Comparison of ENCODE assay signal across 9 mouse cellular contexts in the genomic region with DNA sequence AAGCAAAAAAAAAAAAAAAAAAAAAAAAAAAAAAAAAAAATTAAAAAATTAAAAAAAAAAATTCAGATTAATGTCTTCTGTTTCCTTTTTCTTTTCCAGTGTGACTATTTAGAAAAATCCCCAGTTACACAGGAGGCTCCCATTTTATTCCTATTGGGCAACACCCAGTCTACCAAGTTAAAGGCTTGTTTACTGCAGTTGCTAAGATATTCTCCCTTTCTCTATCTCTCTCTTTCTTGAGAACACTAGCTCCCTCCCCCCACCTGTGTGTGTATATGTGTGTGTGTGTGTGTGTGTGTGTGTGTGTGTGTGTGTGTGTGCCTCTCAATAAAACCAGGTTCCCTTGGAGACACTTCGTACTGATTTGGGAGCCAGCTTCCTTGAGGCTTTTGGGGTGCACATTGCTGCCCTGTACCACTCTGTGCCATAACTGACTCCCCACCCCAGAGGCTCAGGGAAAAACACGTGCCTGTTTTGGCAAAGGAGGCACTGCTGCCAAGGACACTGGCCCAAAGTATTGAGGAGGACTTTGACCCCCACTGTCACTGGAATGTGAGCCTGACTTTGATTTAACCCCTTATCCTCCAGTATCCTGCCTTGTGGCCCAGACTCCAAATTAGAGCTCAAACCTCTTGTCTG. TPM values are rescaled to one million over a fixed set of nuclear protein-coding genes. Genes with fewer than 3 reads are reported as not detected.
DNase-seq lines count a peak whose midpoint lies in the region; ATAC-seq and TF ChIP-seq lines count a peak whose summit lies in the region.
"Had no signal": no experiment of that assay in that cellular context is flagged by ENCODE, and none has a peak within 500 bp of the region (broad histone marks: within the 10 kb centered on the region; RNA-seq: fewer than 3 reads in every experiment).

No protein-coding gene starts in this region.

- 15% methylated on average over 2 of the region's 2 CpGs for WGBS in forebrain, postnatal 0 days
- 18% methylated on average over 2 of the region's 2 CpGs for WGBS in forebrain, embryonic 15.5 days
- 17% methylated on average over 2 of the region's 2 CpGs for WGBS in intestine, embryonic 15.5 days
- 16% methylated on average over 2 of the region's 2 CpGs for WGBS in midbrain, embryonic 14.5 days

- H3K27ac ChIP-seq in forebrain, postnatal 0 days (ENCODE audit: low read depth, low read length) = no peak overlapping the region
- H3K27ac ChIP-seq in forebrain, embryonic 15.5 days (replicated peaks) = no peak overlapping the region
- H3K27ac ChIP-seq in intestine, embryonic 15.5 days = no peak overlapping the region
- H3K27ac ChIP-seq in midbrain, embryonic 14.5 days (replicated peaks; ENCODE audit: low read depth, low read length) = no peak overlapping the region
- H3K27ac ChIP-seq: limb, embryonic 13.5 days had no signal

- no peaks in the 10 kb centered on the region for H3K27me3 ChIP-seq in forebrain, postnatal 0 days (ENCODE audit: insufficient read depth, low read length)
- H3K27me3 ChIP-seq in forebrain, embryonic 15.5 days = no peaks in the 10 kb centered on the region
- H3K27me3 ChIP-seq in intestine, embryonic 15.5 days (replicated peaks) = no peaks in the 10 kb centered on the region
- no peaks in the 10 kb centered on the region for H3K27me3 ChIP-seq in midbrain, embryonic 14.5 days (ENCODE audit: control insufficient read depth, insufficient read depth, low read length)
- H3K27me3 ChIP-seq: limb, embryonic 13.5 days had no signal

- no peaks in the 10 kb centered on the region for H3K36me3 ChIP-seq in forebrain, postnatal 0 days (ENCODE audit: insufficient read depth)
- no peaks in the 10 kb centered on the region for H3K36me3 ChIP-seq in forebrain, embryonic 15.5 days
- no peaks in the 10 kb centered on the region for H3K36me3 ChIP-seq in intestine, embryonic 15.5 days
- no peaks in the 10 kb centered on the region for H3K36me3 ChIP-seq in midbrain, embryonic 14.5 days (ENCODE audit: control insufficient read depth, insufficient read depth, low read length)
- H3K36me3 ChIP-seq: limb, embryonic 13.5 days had no signal

- H3K4me1 ChIP-seq in forebrain, postnatal 0 days (ENCODE audit: insufficient read depth) = no peaks in the 10 kb centered on the region
- peaks cover 25% of the 10 kb centered on the region for H3K4me1 ChIP-seq in forebrain, embryonic 15.5 days
- peaks cover 3% of the 10 kb centered on the region; the same call in 1 of the 2 replicates for H3K4me1 ChIP-seq in intestine, embryonic 15.5 days (replicated peaks)
- peaks cover 18% of the 10 kb centered on the region for H3K4me1 ChIP-seq in midbrain, embryonic 14.5 days (ENCODE audit: control insufficient read depth, insufficient read depth, low read length)

- peak; percentile 17 for DNase-seq in forebrain, postnatal 0 days
- DNase-seq in adrenal gland, postnatal 10 days = peak; percentile 63
- peak; percentile 40 for DNase-seq in midbrain, embryonic 14.5 days
- no peak for DNase-seq in gastrocnemius, postnatal 25 days

- H3K9me3 ChIP-seq in forebrain, postnatal 0 days (ENCODE audit: low read length) = no peaks in the 10 kb centered on the region
- no peaks in the 10 kb centered on the region for H3K9me3 ChIP-seq in forebrain, embryonic 15.5 days
- H3K9me3 ChIP-seq in intestine, embryonic 15.5 days = no peaks in the 10 kb centered on the region
- no peaks in the 10 kb centered on the region for H3K9me3 ChIP-seq in midbrain, embryonic 14.5 days (ENCODE audit: control insufficient read depth, low read length)
- H3K9me3 ChIP-seq: limb, embryonic 13.5 days had no signal

- no peak for TF ChIP-seq CTCF in forebrain, postnatal 0 days (IDR thresholded peaks at IDR 0.05; ENCODE audit: low read depth)

- H3K4me2 ChIP-seq in forebrain, postnatal 0 days (ENCODE audit: low read depth) = no peak overlapping the region
- no peak overlapping the region for H3K4me2 ChIP-seq in forebrain, embryonic 15.5 days (replicated peaks)
- no peak overlapping the region for H3K4me2 ChIP-seq in intestine, embryonic 15.5 days (replicated peaks)
- H3K4me2 ChIP-seq in midbrain, embryonic 14.5 days (ENCODE audit: low read length) = no peak overlapping the region
- H3K4me2 ChIP-seq: limb, embryonic 13.5 days had no signal

- no peak for ATAC-seq in forebrain, postnatal 0 days
- no peak for ATAC-seq in forebrain, embryonic 15.5 days (replicated peaks)
- ATAC-seq in intestine, embryonic 15.5 days = peak; percentile 87
- ATAC-seq in midbrain, embryonic 14.5 days (ENCODE audit: low FRiP score, low TSS enrichment) = peak; percentile 17; the same call in 1 of the 2 replicates
- no peak; the same call in 1 of the 2 replicates for ATAC-seq in frontal cortex, adult (ENCODE audit: low TSS enrichment)
- no peak for ATAC-seq in megakaryocyte progenitor cell, adult 5-6 weeks (replicated peaks; ENCODE audit: poor library complexity)

- no peak overlapping the region for H3K4me3 ChIP-seq in forebrain, postnatal 0 days (ENCODE audit: low read depth, low read length)
- no peak overlapping the region for H3K4me3 ChIP-seq in forebrain, embryonic 15.5 days
- H3K4me3 ChIP-seq in intestine, embryonic 15.5 days (replicated peaks) = no peak overlapping the region
- no peak overlapping the region for H3K4me3 ChIP-seq in midbrain, embryonic 14.5 days (replicated peaks; ENCODE audit: low read depth, low read length)
- H3K4me3 ChIP-seq: limb, embryonic 13.5 days had no signal

- H3K9ac ChIP-seq in forebrain, postnatal 0 days = no peak overlapping the region
- H3K9ac ChIP-seq in forebrain, embryonic 15.5 days (replicated peaks) = no peak overlapping the region
- H3K9ac ChIP-seq in intestine, embryonic 15.5 days = no peak overlapping the region
- H3K9ac ChIP-seq in midbrain, embryonic 14.5 days (replicated peaks; ENCODE audit: low read length) = no peak overlapping the region
- H3K9ac ChIP-seq: limb, embryonic 13.5 days had no signal

RNA-seq across cellular contexts. Expression of gene Anapc15-ps, which starts 50.3 kb away (rescaled TPM):
- not detected in 2 replicates for total RNA-seq in forebrain, postnatal 0 days (2014; rRNA removed)
- 0.55 TPM in 1 of 2 replicates, not detected in the other for polyA plus RNA-seq in forebrain, postnatal 0 days (2015; fragmentation: Nextera tagmentation; extraction: Ambion mirVana)
- polyA plus RNA-seq in forebrain, embryonic 15.5 days (2015; fragmentation: Nextera tagmentation; extraction: Ambion mirVana) = not detected in 2 replicates
- not detected for total RNA-seq in adrenal gland, postnatal 10 days (2021)
- not detected in 2 replicates for polyA plus RNA-seq in intestine, embryonic 15.5 days (2015; fragmentation: Nextera tagmentation; extraction: Ambion mirVana)
- polyA plus RNA-seq in midbrain, embryonic 14.5 days (2014; fragmentation: Nextera tagmentation; extraction: Ambion mirVana) = not detected in 2 replicates
- total RNA-seq in gastrocnemius, postnatal 25 days (2021) = not detected
- 0.46 TPM in 1 of 2 replicates, not detected in the other for total RNA-seq in megakaryocyte progenitor cell, adult 5-6 weeks (2015)
- total RNA-seq in megakaryocyte progenitor cell, adult 5-6 weeks (2017) = 0.75 and 1.7 TPM in 2 replicates

RNA-seq across cellular contexts. Expression of gene Nudt4, which starts 59.1 kb away (rescaled TPM):
- 87.6 and 110 TPM in 2 replicates for total RNA-seq in forebrain, postnatal 0 days (2014; rRNA removed)
- 71.2 and 81.5 TPM in 2 replicates for polyA plus RNA-seq in forebrain, postnatal 0 days (2015; fragmentation: Nextera tagmentation; extraction: Ambion mirVana)
- polyA plus RNA-seq in forebrain, embryonic 15.5 days (2015; fragmentation: Nextera tagmentation; extraction: Ambion mirVana) = 74.7 and 79.2 TPM in 2 replicates
- 100 to 1,000 TPM; 106 to 108 TPM for total RNA-seq in adrenal gland, postnatal 10 days (2021)
- polyA plus RNA-seq in intestine, embryonic 15.5 days (2015; fragmentation: Nextera tagmentation; extraction: Ambion mirVana) = 59.6 and 62.7 TPM in 2 replicates
- 64.9 and 80.0 TPM in 2 replicates for polyA plus RNA-seq in midbrain, embryonic 14.5 days (2014; fragmentation: Nextera tagmentation; extraction: Ambion mirVana)
- 100 to 1,000 TPM; 179 to 274 TPM for total RNA-seq in gastrocnemius, postnatal 25 days (2021)
- 66.1 and 67.2 TPM in 2 replicates for total RNA-seq in megakaryocyte progenitor cell, adult 5-6 weeks (2015)
- total RNA-seq in megakaryocyte progenitor cell, adult 5-6 weeks (2017) = 53.7 and 60.6 TPM in 2 replicates

Comparison
In these comparisons a context has a peak if more than half of its experiments do, and no peak if none do; other contexts are left out.
1. ATAC-seq: peak in intestine, embryonic 15.5 days (single experiment) and midbrain, embryonic 14.5 days (single experiment); none in forebrain, postnatal 0 days (single experiment), forebrain, embryonic 15.5 days (single experiment), frontal cortex, adult (single experiment) and megakaryocyte progenitor cell, adult 5-6 weeks (single experiment).